Mouse (Mus musculus) lung, postnatal 0 days (tissue): Measurements from ENCODE around the gene Selp. TPM values are rescaled to one million over a fixed set of nuclear protein-coding genes. Genes with fewer than 3 reads are reported as not detected.

Experiments used
- ATAC-seq: fragments of 200-750 bp; cut with Nextera tagmentation; 2 replicates; pipeline ENCODE4 v1.8.0; 2017; ENCODE audit warnings: moderate library complexity
- DNase-seq: peaks from one replicate; pipeline ENCODE4 v3.0.0-alpha.2; 2016; ENCODE audit warnings: low spot score
- H3K27ac ChIP-seq: fragments of 300-500 bp; sonication (generic); 2 replicates; pipeline ENCODE4 v1.5.1; 2014; ENCODE audit warnings: antibody characterized with exemption, mild to moderate bottlenecking, low read length, mixed read lengths
- H3K27me3 ChIP-seq: fragments of 300-500 bp; sonication (generic); replicated peaks from 2 replicates; pipeline ENCODE4 v1.6.1; 2014; ENCODE audit warnings: low read length, mixed read lengths; ENCODE audit not compliant: insufficient read depth
- H3K36me3 ChIP-seq: fragments of 300-500 bp; sonication (generic); 2 replicates; pipeline ENCODE4 v1.6.1; 2014; ENCODE audit warnings: low read length, mixed read lengths; ENCODE audit not compliant: insufficient read depth
- H3K4me1 ChIP-seq: fragments of 300-500 bp; sonication (generic); 2 replicates; pipeline ENCODE4 v1.6.1; 2014; ENCODE audit warnings: antibody characterized with exemption, low read depth, low read length, mixed read lengths; ENCODE audit not compliant: insufficient read depth
- H3K4me2 ChIP-seq: fragments of 300-500 bp; sonication (generic); replicated peaks from 2 replicates; pipeline ENCODE4 v1.6.1; 2014; ENCODE audit warnings: low read depth, mild to moderate bottlenecking, low read length, moderate library complexity, mixed read lengths
- H3K4me3 ChIP-seq: fragments of 300-500 bp; sonication (generic); 2 replicates; pipeline ENCODE4 v1.5.1; 2014; ENCODE audit warnings: low read depth, low read length
- H3K9ac ChIP-seq: fragments of 300-500 bp; sonication (generic); replicated peaks from 2 replicates; pipeline ENCODE4 v1.6.1; 2014; ENCODE audit warnings: low read depth, mild to moderate bottlenecking
- H3K9me3 ChIP-seq: fragments of 300-500 bp; sonication (generic); 2 replicates; pipeline ENCODE4 v1.6.1; 2016; ENCODE audit warnings: low read length, mixed read lengths
- CTCF ChIP-seq: IDR thresholded peaks from 2 replicates; pipeline ENCODE4 v1.5.1; 2016; ENCODE audit warnings: antibody characterized with exemption, mild to moderate bottlenecking
- EP300 ChIP-seq: IDR thresholded peaks from 2 replicates; pipeline ENCODE4 v1.6.1; 2016; ENCODE audit warnings: antibody characterized with exemption, mild to moderate bottlenecking, control low read depth
- WGBS: fragments of 180-500 bp; shearing (Covaris S2); extraction: QIAGEN DNeasy Blood & Tissue Kit; methylation state at CpG from one replicate; pipeline ENCODE4 v1.1.7; 2014; 5-methylcytosine and 5-hydroxymethylcytosine counted together
- polyA plus RNA-seq: library from polyadenylated mRNA; unstranded; fragments of >200 nt; fragmentation: Nextera tagmentation; extraction: Ambion mirVana; gene quantifications from 2 replicates; pipeline ENCODE4 v1.2.1, GENCODE M21; 2015

Selp gene
- polyA plus RNA-seq: 0.39 and 0.76 TPM in 2 replicates

DNA sequence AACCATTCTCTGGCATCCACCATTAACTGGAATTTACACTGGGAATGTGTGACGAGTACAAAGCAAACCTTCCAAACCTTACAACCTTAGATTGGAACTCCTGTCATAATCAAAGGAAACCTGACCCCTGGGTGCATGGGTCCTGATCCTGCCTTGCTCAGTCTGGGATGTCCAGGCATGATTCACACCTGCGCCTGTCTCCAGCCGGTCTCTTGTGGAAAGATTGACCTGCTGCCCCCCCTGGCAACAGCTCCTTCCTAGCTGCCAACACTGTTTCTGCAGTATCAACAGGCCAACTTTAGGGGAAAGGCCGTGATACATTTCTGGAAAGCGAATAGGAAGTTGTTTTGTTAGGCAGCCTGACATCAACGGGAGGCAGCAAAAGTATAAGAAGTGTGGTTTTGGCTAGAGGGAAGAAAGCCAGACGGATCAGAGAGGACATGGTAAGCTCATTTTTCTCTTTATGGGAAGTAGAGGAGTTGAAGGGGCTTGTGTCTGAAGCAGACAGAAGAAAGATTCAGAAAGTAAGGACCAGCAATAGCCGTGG is at the start of gene Selp:
Selp (plus strand) TSS at position 318 of the 547 bp plus-strand sequence.
- no peak for TF ChIP-seq EP300
- TF ChIP-seq CTCF: no peak
- ATAC-seq: no peak

GRCm38 (mm10) chr1:164069261-164069660 is 45.8 kb upstream of the Selp start:
- Histone ChIP-seq H3K27me3 (no peaks in the 10 kb centered on the region), H3K4me3 (no peak overlapping the region), H3K9ac (no peak overlapping the region), H3K4me1 (no peaks in the 10 kb centered on the region), H3K9me3 (no peaks in the 10 kb centered on the region), H3K4me2 (no peak overlapping the region), H3K36me3 (no peaks in the 10 kb centered on the region), H3K27ac (no peak overlapping the region)
- no peak for DNase-seq
- ATAC-seq: no peak
- no peak for TF ChIP-seq EP300
- TF ChIP-seq CTCF: no peak

More for the DNA sequence above, at the start of gene Selp:
- H3K27ac ChIP-seq: no peak within 1 kb of the TSS
- H3K4me3 ChIP-seq: no peak within 1 kb of the TSS
- no peaks in the 10 kb centered on the region for H3K9me3 ChIP-seq
- 42% methylated on average over 8 of the region's 8 CpGs for WGBS
- no peaks in the 10 kb centered on the region for H3K27me3 ChIP-seq
- no peak for DNase-seq
- H3K36me3 ChIP-seq: no peaks in the 10 kb centered on the region
- H3K9ac ChIP-seq: no peak within 1 kb of the TSS
- no peaks in the 10 kb centered on the region for H3K4me1 ChIP-seq
- H3K4me2 ChIP-seq: no peak within 1 kb of the TSS

GRCm38 (mm10) chr1:164070461-164070860 is 44.6 kb upstream of the Selp start:
- H3K36me3 ChIP-seq: no peaks in the 10 kb centered on the region
- DNase-seq: no peak
- no peak overlapping the region for H3K4me2 ChIP-seq
- H3K27ac ChIP-seq: no peak overlapping the region
- H3K4me3 ChIP-seq: no peak overlapping the region
- no peak for ATAC-seq
- 79% methylated on average over 4 of the region's 4 CpGs for WGBS
- TF ChIP-seq EP300: no peak
- TF ChIP-seq CTCF: no peak
- H3K9me3 ChIP-seq: no peaks in the 10 kb centered on the region
- no peaks in the 10 kb centered on the region for H3K27me3 ChIP-seq
- H3K9ac ChIP-seq: no peak overlapping the region
- no peaks in the 10 kb centered on the region for H3K4me1 ChIP-seq

GRCm38 (mm10) chr1:164071111-164071510 is 44.0 kb upstream of the Selp start:
- Histone ChIP-seq H3K9me3 (no peaks in the 10 kb centered on the region), H3K27me3 (no peaks in the 10 kb centered on the region), H3K27ac (no peak overlapping the region), H3K4me3 (no peak overlapping the region), H3K36me3 (no peaks in the 10 kb centered on the region), H3K9ac (no peak overlapping the region), H3K4me1 (no peaks in the 10 kb centered on the region), H3K4me2 (no peak overlapping the region)
- DNase-seq (no peak), ATAC-seq (no peak)
- WGBS: 70% methylated on average over 7 of the region's 7 CpGs
- no peak for TF ChIP-seq CTCF
- no peak for TF ChIP-seq EP300

DNA sequence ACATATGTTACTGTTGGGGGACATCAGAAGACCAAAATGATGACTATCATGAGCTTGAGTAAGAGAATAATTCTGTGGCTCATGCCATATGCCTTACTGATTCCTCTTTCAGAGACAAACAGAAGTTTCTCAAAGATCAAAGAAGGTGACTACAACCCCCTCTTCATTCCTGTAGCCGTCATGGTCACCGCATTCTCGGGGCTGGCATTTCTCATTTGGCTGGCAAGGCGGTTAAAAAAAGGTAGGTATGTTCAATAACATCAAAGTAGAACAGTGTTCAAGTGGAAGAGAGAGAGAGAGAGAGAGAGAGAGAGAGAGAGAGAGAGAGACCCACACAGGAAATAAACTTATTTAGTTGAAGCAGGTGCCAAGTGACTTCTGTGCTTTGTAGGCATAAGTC is 43.1 kb upstream of the Selp start:
- no peaks in the 10 kb centered on the region for H3K27me3 ChIP-seq
- no peaks in the 10 kb centered on the region for H3K36me3 ChIP-seq
- no peak for ATAC-seq
- WGBS: 80% methylated on average over 4 of the region's 4 CpGs
- no peaks in the 10 kb centered on the region for H3K4me1 ChIP-seq
- H3K9me3 ChIP-seq: no peaks in the 10 kb centered on the region
- TF ChIP-seq EP300 (no peak), CTCF (no peak)
- DNase-seq: no peak
- no peak overlapping the region for H3K4me2 ChIP-seq
- no peak overlapping the region for H3K9ac ChIP-seq
- no peak overlapping the region for H3K4me3 ChIP-seq
- no peak overlapping the region for H3K27ac ChIP-seq

DNA sequence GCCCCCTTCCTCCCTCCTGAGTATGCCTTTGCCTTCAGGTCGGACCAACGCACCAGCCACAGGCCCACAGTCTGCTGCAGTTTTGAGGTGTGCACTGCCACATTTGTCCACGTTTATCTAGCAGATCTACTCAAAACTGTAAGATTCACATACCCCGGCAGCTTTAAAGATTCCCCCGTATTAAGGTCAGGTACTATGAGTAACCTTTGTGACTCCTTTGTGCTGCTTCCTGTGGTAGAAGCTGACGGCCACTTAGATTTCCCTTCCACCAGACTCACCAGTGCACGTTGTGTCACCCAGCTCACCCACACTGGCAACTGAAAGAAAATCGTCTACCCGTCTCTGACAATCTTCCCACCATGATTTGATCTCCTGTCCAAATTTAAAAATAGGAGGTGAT is 42.0 kb upstream of the Selp start:
- TF ChIP-seq CTCF (no peak), EP300 (no peak)
- 81% methylated on average over 9 of the region's 9 CpGs for WGBS
- Histone ChIP-seq H3K27me3 (no peaks in the 10 kb centered on the region), H3K9ac (no peak overlapping the region), H3K27ac (no peak overlapping the region), H3K9me3 (no peaks in the 10 kb centered on the region), H3K4me1 (no peaks in the 10 kb centered on the region), H3K36me3 (no peaks in the 10 kb centered on the region), H3K4me2 (no peak overlapping the region), H3K4me3 (no peak overlapping the region)
- ATAC-seq (no peak), DNase-seq (no peak)

DNA sequence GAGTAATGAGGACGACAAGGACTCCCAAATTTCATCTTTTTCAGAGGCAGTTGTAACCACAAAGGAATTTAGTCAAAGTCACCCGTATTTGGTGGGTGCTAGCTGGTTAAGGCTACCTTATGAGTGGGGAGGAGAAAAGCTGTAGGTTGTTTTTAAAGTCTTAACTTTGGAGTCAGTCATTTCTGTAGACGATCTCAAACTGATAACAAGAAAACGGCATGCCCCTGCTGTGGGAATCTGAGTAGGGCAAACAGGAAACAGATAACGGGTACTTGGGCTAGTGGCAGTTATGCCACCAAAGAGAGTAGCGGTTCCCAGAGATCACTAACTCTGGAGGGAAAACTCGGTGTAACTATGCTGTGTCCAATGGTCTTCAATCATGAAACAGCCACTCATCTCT is 41.3 kb upstream of the Selp start:
- Histone ChIP-seq H3K9me3 (no peaks in the 10 kb centered on the region), H3K4me2 (no peak overlapping the region), H3K27me3 (no peaks in the 10 kb centered on the region), H3K9ac (no peak overlapping the region), H3K27ac (no peak overlapping the region), H3K36me3 (no peaks in the 10 kb centered on the region), H3K4me1 (no peaks in the 10 kb centered on the region), H3K4me3 (no peak overlapping the region)
- WGBS: 64% methylated on average over 7 of the region's 7 CpGs
- TF ChIP-seq CTCF (no peak), EP300 (no peak)
- DNase-seq (no peak), ATAC-seq (no peak)
